ENCODE assay signal across 9 mouse cellular contexts in the genomic region with DNA sequence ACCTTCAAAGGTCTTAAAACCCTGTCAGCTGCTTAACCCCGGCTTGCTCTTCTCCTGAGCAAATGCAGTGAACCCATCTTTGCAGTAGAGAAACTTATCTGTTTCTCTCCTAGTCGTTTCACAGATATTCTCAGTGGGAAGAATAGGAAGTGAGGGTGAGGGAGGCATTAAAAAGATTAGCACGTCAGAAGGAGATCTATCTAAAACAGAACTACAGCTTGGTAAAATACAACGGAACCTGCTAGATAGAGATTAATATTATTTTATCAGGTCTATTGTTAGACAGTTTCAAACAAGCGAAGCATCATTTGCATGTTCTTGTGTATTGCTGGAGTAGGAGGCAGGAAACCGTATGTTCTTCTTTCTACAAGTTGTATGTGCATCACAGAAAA. TPM values are rescaled to one million over a fixed set of nuclear protein-coding genes. Genes with fewer than 3 reads are reported as not detected.
DNase-seq lines count a peak whose midpoint lies in the region; ATAC-seq and TF ChIP-seq lines count a peak whose summit lies in the region.
"Had no signal": no experiment of that assay in that cellular context is flagged by ENCODE, and none has a peak within 500 bp of the region (broad histone marks: within the 10 kb centered on the region; RNA-seq: fewer than 3 reads in every experiment).

No protein-coding gene starts in this region.

- no peak overlapping the region for H3K4me3 ChIP-seq in forebrain, embryonic 12.5 days (replicated peaks)
- H3K4me3 ChIP-seq in forebrain, embryonic 13.5 days: no peak overlapping the region
- no peak overlapping the region; the same call in 1 of the 2 replicates for H3K4me3 ChIP-seq in midbrain, embryonic 10.5 days
- H3K4me3 ChIP-seq in midbrain, postnatal 0 days (ENCODE audit: low read depth, low read length): no peak overlapping the region
- H3K4me3 ChIP-seq in intestine, postnatal 0 days (ENCODE audit: low read depth, low read length): no peak overlapping the region
- no peak overlapping the region for H3K4me3 ChIP-seq in midbrain, embryonic 16.5 days (ENCODE audit: low read depth, low read length)

- peaks cover 41% of the 10 kb centered on the region for H3K4me1 ChIP-seq in forebrain, embryonic 12.5 days
- peaks cover 42% of the 10 kb centered on the region for H3K4me1 ChIP-seq in forebrain, embryonic 13.5 days
- peaks cover 54% of the 10 kb centered on the region for H3K4me1 ChIP-seq in midbrain, embryonic 10.5 days
- no peaks in the 10 kb centered on the region for H3K4me1 ChIP-seq in midbrain, postnatal 0 days (ENCODE audit: insufficient read depth, low read length)
- no peaks in the 10 kb centered on the region for H3K4me1 ChIP-seq in intestine, postnatal 0 days (replicated peaks; ENCODE audit: control insufficient read depth, insufficient read depth, low read length)
- H3K4me1 ChIP-seq in midbrain, embryonic 16.5 days (ENCODE audit: control insufficient read depth, insufficient read depth, low read length): no peaks in the 10 kb centered on the region; the same call in 1 of the 2 replicates

- H3K27ac ChIP-seq in forebrain, embryonic 12.5 days: no peak overlapping the region
- H3K27ac ChIP-seq in forebrain, embryonic 13.5 days: no peak overlapping the region
- 0 out of 2 replicates have a peak overlapping the region, but pooled peaks have one; percentile 38 for H3K27ac ChIP-seq in midbrain, embryonic 10.5 days (replicated peaks)
- H3K27ac ChIP-seq in midbrain, postnatal 0 days (ENCODE audit: low read depth, low read length): no peak overlapping the region
- no peak overlapping the region for H3K27ac ChIP-seq in intestine, postnatal 0 days (ENCODE audit: low read depth, low read length)
- peak overlapping the region; percentile 33; the same call in 1 of the 2 replicates for H3K27ac ChIP-seq in midbrain, embryonic 16.5 days (ENCODE audit: low read length)
- H3K27ac ChIP-seq: heart, embryonic 10.5 days had no signal

- H3K9me3 ChIP-seq in forebrain, embryonic 12.5 days: 0 out of 2 replicates have a peak, but pooled peaks cover 4% of the 10 kb centered on the region
- H3K9me3 ChIP-seq in forebrain, embryonic 13.5 days (replicated peaks): no peaks in the 10 kb centered on the region
- H3K9me3 ChIP-seq in midbrain, embryonic 10.5 days (replicated peaks): peaks cover 6% of the 10 kb centered on the region; the same call in 1 of the 2 replicates
- H3K9me3 ChIP-seq in midbrain, postnatal 0 days (ENCODE audit: low read length): no peaks in the 10 kb centered on the region
- 0 out of 2 replicates have a peak, but pooled peaks cover 3% of the 10 kb centered on the region for H3K9me3 ChIP-seq in intestine, postnatal 0 days (ENCODE audit: control insufficient read depth)
- no peaks in the 10 kb centered on the region for H3K9me3 ChIP-seq in midbrain, embryonic 16.5 days (replicated peaks; ENCODE audit: control insufficient read depth, low read length, poor library complexity, severe bottlenecking)
- H3K9me3 ChIP-seq: heart, embryonic 10.5 days had no signal

- WGBS in forebrain, embryonic 12.5 days: 43% methylated on average over 6 of the region's 6 CpGs
- 41% methylated on average over 6 of the region's 6 CpGs for WGBS in forebrain, embryonic 13.5 days
- WGBS in midbrain, embryonic 10.5 days: 41% methylated on average over 6 of the region's 6 CpGs
- WGBS in midbrain, postnatal 0 days: 37% methylated on average over 6 of the region's 6 CpGs
- WGBS in intestine, postnatal 0 days: 69% methylated on average over 6 of the region's 6 CpGs
- 35% methylated on average over 6 of the region's 6 CpGs for WGBS in midbrain, embryonic 16.5 days

- no peaks in the 10 kb centered on the region for H3K36me3 ChIP-seq in forebrain, embryonic 12.5 days (replicated peaks)
- no peaks in the 10 kb centered on the region for H3K36me3 ChIP-seq in forebrain, embryonic 13.5 days (ENCODE audit: poor library complexity, severe bottlenecking)
- no peaks in the 10 kb centered on the region for H3K36me3 ChIP-seq in midbrain, embryonic 10.5 days
- no peaks in the 10 kb centered on the region for H3K36me3 ChIP-seq in midbrain, postnatal 0 days (ENCODE audit: insufficient read depth, low read length)
- no peaks in the 10 kb centered on the region for H3K36me3 ChIP-seq in intestine, postnatal 0 days (ENCODE audit: control insufficient read depth, insufficient read depth)
- H3K36me3 ChIP-seq in midbrain, embryonic 16.5 days (ENCODE audit: control insufficient read depth, insufficient read depth, low read length): no peaks in the 10 kb centered on the region
- H3K36me3 ChIP-seq: heart, embryonic 10.5 days had no signal

- no peak for DNase-seq in midbrain, embryonic 10.5 days (ENCODE audit: low spot score)
- DNase-seq in midbrain, postnatal 0 days (ENCODE audit: low spot score): no peak
- no peak for DNase-seq in spleen, postnatal 14 days (ENCODE audit: low spot score in 2 of 2)
- no peak for DNase-seq in adrenal gland, adult 8-10 months

- peaks cover 42% of the 10 kb centered on the region for H3K27me3 ChIP-seq in forebrain, embryonic 12.5 days
- H3K27me3 ChIP-seq in forebrain, embryonic 13.5 days: peaks cover 41% of the 10 kb centered on the region
- H3K27me3 ChIP-seq in midbrain, embryonic 10.5 days (ENCODE audit: low read depth, poor library complexity, severe bottlenecking): peaks cover 48% of the 10 kb centered on the region
- H3K27me3 ChIP-seq in midbrain, postnatal 0 days (ENCODE audit: insufficient read depth, low read length): peaks cover 37% of the 10 kb centered on the region
- peaks cover 3% of the 10 kb centered on the region for H3K27me3 ChIP-seq in intestine, postnatal 0 days (replicated peaks; ENCODE audit: control insufficient read depth, insufficient read depth, low read length)
- H3K27me3 ChIP-seq in midbrain, embryonic 16.5 days (ENCODE audit: control insufficient read depth, insufficient read depth, low read depth, low read length): peaks cover 19% of the 10 kb centered on the region

- no peak for ATAC-seq in forebrain, embryonic 12.5 days (ENCODE audit: low FRiP score)
- no peak for ATAC-seq in forebrain, embryonic 13.5 days
- no peak for ATAC-seq in midbrain, postnatal 0 days (ENCODE audit: low FRiP score)
- ATAC-seq in intestine, postnatal 0 days: no peak
- no peak for ATAC-seq in midbrain, embryonic 16.5 days

- TF ChIP-seq CTCF in midbrain, postnatal 0 days (IDR thresholded peaks at IDR 0.05): no peak
- no peak for TF ChIP-seq CTCF in intestine, postnatal 0 days (IDR thresholded peaks at IDR 0.05; ENCODE audit: low read depth)

- 0 out of 2 replicates have a peak overlapping the region, but pooled peaks have one; percentile 1 for H3K4me2 ChIP-seq in forebrain, embryonic 12.5 days
- no peak overlapping the region for H3K4me2 ChIP-seq in forebrain, embryonic 13.5 days
- H3K4me2 ChIP-seq in midbrain, postnatal 0 days (ENCODE audit: low read depth, low read length, poor library complexity, severe bottlenecking): no peak overlapping the region
- peak overlapping the region; percentile 54; the same call in 1 of the 2 replicates for H3K4me2 ChIP-seq in intestine, postnatal 0 days (replicated peaks; ENCODE audit: low read depth)
- H3K4me2 ChIP-seq in midbrain, embryonic 16.5 days (ENCODE audit: low read length): peak overlapping the region; percentile 12; the same call in 1 of the 2 replicates

- no peak overlapping the region for H3K9ac ChIP-seq in forebrain, embryonic 12.5 days
- no peak overlapping the region for H3K9ac ChIP-seq in forebrain, embryonic 13.5 days
- H3K9ac ChIP-seq in midbrain, postnatal 0 days (replicated peaks; ENCODE audit: low read length, poor library complexity, severe bottlenecking): no peak overlapping the region
- H3K9ac ChIP-seq in intestine, postnatal 0 days (ENCODE audit: low read depth, low read length): no peak overlapping the region
- H3K9ac ChIP-seq in midbrain, embryonic 16.5 days (ENCODE audit: low read depth, low read length): no peak overlapping the region

RNA-seq across cellular contexts. Expression of a gene that starts 42.6 kb away (rescaled TPM):
- 22.8 and 24.7 TPM in 2 replicates for polyA plus RNA-seq in forebrain, embryonic 12.5 days (2016; fragmentation: Nextera tagmentation; extraction: Ambion mirVana)
- polyA plus RNA-seq in forebrain, embryonic 13.5 days (2015; fragmentation: Nextera tagmentation; extraction: Ambion mirVana): 21.0 and 22.9 TPM in 2 replicates
- 27.5 and 29.1 TPM in 2 replicates for polyA plus RNA-seq in midbrain, embryonic 10.5 days (2016; fragmentation: Nextera tagmentation; extraction: Ambion mirVana)
- 8.7 and 13.3 TPM in 2 replicates for total RNA-seq in midbrain, postnatal 0 days (2014; rRNA removed)
- polyA plus RNA-seq in midbrain, postnatal 0 days (2015; fragmentation: Nextera tagmentation; extraction: Ambion mirVana): 21.1 and 21.6 TPM in 2 replicates
- 22.2 and 23.0 TPM in 2 replicates for polyA plus RNA-seq in intestine, postnatal 0 days (2015; fragmentation: Nextera tagmentation; extraction: Ambion mirVana)
- polyA plus RNA-seq in midbrain, embryonic 16.5 days (2015; fragmentation: Nextera tagmentation; extraction: Ambion mirVana): 17.2 and 29.7 TPM in 2 replicates
- total RNA-seq in adrenal gland, adult 8-10 months (2022): 10 to 100 TPM; 49.7 to 81.2 (median 66.3) TPM

Comparison
In these comparisons a context has a peak if more than half of its experiments do, and no peak if none do; other contexts are left out.
1. H3K27ac ChIP-seq: peak in midbrain, embryonic 10.5 days (single experiment) and midbrain, embryonic 16.5 days (single experiment); none in forebrain, embryonic 12.5 days (single experiment), forebrain, embryonic 13.5 days (single experiment), midbrain, postnatal 0 days (single experiment) and intestine, postnatal 0 days (single experiment).
2. H3K4me2 ChIP-seq: peak in forebrain, embryonic 12.5 days (single experiment), intestine, postnatal 0 days (single experiment) and midbrain, embryonic 16.5 days (single experiment); none in forebrain, embryonic 13.5 days (single experiment) and midbrain, postnatal 0 days (single experiment).